Mouse (Mus musculus) ovary, postnatal 10 days (tissue): ENCODE measurements around the gene Txk.

Experiments used
- DNase-seq: peaks from one replicate; pipeline ENCODE4 v3.0.0; 2022; ENCODE audit warnings: low spot score

Txk gene

DNA sequence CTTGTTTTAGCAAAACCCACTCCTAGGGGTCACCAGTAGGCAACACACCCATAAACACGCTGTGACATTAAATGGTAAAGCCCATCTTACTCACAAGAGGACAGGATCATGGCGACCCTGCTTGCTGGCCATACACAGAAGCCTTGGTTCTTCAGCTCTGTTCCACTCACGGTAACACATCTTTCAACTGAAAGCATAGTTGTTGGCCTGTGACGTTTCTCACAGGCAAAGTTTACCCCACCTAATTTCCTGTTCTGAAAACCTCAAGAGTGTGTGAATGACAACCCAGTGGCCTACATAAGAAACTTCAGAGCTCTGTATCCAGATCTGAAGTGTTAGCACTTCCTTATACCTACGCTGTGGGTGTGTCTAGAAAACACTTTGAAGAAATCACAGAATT, at the start of gene Txk:
TSS of gene Txk (minus strand) at position 193 of the 400 bp plus-strand sequence.
- no peak for DNase-seq

DNA sequence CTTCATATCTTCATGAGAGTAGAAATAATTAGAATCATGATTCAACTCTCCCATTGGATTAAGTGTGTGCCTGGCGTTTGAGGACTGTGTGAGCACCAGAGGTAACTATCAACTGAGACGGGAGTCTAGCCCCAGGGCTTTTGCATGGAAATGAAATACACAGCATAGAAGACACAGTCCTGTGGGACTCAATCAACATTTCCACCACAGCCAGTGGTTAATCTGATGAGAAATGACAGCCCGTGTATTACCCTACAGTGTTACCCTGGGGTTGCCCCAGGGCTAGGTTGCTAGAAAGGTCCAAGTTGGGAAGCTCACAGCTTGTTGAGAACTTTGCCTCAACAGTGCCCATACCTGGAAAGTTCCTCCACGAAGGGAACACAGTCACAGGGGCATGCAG, 46.0 kb upstream of the Txk start:
- no peak for DNase-seq

DNA sequence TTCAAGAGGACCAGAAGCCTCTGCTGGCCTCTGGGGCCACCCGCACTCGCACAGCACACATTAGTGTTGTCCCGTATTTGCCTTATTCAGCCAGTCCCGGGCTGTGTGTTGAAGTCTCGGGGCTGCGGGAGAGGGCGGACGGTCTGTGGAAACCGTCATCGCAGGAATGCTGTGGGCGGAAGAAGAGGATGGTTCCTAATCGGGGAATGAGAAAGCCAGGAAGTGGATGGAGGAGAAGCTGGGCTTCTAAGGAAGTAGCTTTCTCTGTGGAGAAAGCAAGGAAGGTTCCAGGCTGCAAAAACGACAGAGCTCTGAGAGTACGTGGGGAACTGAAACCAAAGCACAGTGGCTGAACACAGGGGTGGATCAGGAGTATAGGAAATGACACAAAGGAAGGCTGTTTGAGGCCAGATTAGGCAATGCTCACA, 43.6 kb upstream of the Txk start:
- peak; percentile 17 for DNase-seq

DNA sequence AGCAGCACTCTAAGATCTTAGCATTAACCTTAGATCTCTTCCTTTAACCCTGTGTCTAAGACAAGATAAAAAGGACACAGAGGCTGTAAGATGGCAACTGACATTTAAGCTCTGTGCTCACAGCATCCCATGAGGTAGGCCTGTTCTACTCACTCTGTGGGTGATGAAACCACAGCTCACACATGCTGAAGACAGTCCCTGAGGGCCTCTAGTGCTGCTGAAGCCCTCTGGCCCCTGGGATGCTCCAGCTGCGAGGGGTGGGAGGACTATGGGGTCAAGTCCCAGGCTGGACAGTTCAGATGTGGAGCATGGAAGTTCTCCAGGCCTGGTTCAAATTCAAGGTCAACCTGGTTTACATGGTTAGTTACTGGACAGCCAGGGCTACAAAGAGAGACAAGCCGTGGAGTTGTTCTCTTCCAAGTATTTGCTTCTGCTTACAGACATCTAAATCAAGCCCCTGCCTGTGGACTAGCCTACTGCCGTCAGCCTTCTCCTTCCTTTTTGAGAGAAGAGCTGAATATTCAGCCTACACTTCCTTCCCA, 40.8 kb upstream of the Txk start:
- DNase-seq, result no peak

DNA sequence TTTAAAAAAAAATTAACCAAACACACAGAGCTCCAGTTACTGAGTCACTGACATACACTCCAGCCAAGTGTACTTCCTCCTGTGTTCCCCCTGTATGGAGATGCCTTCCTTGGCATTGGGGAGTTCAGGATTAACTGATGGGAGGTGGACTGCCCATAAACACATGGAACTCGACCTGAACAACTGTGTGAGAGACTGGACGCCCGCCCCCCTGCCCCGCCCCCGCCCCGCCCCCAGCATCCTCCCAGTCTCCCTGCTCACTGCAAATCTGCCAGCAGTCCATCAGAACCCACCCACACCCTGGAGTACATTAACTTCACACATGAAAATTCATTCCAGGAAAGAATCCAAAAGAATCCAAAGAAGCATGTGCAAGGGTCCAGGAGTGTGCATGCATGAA, 39.2 kb upstream of the Txk start:
- DNase-seq, result no peak

DNA sequence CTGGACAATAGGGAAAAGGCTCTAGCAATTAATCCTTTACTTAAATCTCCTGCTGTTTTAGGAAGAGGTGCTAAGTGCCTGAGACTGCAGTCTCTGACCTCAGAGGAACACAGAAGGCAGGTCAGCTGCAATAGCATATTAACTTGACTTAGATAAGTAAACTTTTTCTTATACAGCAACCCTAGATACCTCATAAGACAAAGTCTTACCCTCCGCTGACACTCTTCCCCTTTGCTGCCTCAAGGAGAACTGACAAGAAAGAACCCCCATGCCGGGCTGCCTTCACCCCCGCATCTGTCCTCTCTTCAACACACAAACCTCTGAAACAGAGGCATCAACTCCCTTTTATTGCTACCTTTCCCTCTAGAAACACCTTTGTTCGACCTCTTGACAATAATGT, 38.8 kb upstream of the Txk start:
- DNase-seq, result no peak

DNA sequence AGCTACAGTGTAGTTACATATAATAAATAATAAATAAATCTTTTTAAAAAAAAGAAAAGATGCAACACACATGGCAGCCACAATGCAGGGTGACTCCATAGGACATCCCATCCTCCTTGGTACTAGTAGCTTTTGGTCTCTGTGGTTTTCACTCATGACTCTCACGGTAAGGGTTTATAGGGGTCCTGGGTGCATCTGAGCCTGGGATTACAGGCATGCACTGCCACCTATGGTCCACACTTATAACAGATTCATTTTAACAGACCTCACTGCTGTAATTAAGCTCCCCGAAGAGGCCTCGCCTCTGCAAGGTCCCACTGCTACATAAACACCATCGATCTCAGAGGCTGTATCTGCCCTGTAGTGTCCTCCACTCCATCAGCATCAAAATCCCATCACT, 32.9 kb upstream of the Txk start:
- DNase-seq, result no peak

DNA sequence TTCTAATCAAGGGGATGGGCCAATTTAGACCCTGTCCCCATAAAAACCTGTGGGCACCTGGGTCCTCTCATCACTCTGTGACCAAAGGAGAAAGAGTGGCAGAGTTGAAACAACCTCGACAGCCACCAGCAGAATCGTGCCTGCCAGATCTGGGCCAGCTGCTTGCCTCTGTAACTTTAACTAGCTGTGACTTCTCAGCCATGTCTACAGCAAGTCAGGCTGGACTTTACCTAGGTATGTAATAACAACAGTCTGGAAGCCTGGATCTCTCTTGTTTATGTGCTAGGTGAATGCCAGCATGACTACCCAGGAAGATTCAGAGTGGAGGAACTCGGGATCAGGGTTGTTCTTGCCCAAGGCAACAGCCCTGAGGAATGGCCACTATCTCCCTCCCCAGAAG, 32.1 kb upstream of the Txk start:
- no peak for DNase-seq

DNA sequence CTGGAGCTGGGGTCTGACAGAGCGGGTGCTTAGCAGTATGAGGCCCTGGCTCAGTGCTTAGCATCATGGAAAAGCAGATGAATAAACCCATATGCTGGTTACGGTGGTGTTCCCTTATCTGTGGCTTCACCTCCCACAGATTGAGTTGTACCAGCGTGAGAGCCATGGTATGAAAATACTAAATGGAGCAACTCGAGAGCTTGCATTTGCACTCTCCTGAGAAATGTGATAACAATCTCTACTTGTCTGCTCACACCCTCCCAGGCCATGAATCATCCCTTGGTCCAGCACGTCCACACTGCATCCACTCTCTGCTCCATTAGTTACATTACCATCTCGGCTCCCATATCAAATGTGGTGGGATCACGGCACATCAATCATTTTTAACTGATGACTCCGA, 31.4 kb upstream of the Txk start:
- no peak for DNase-seq

DNA sequence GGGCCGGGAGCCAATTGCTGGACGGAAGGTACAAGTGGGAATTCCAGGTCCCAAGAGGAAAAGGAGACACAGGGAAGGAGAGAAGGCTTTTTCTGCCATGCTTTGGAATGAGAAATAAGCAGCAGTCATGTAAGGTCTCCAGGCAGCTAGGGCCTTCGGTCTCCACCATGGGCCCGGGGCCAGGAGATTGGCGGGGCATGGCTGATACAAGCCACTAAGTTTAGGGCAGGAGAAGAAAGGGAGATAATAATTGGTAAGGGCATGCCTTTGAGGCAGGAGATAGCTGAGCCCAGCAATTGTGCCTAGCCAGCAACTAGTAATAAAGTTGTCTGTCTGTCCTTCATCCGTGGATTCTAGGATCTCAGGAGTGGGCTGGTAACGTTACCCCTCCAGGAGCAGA, 30.5 kb upstream of the Txk start:
- DNase-seq, result no peak

DNA sequence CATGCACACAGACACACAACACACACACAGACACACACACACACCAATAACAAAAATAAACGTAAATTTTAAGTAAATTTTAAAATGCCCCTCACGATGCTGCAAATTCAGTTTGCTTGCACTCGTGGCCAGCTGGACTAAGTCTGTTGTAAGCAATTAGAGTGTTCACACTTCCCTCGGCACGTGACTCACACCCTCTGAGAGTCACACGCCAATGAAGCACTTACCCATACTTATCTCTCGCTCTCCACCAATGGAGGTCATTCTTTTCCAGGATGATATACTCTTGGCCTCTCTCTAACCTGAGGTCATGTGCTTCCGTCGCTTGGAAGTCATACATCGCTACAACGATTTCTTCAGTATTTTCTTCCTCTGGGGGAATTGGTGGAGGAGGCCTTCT, 29.2 kb upstream of the Txk start:
- no peak for DNase-seq

DNA sequence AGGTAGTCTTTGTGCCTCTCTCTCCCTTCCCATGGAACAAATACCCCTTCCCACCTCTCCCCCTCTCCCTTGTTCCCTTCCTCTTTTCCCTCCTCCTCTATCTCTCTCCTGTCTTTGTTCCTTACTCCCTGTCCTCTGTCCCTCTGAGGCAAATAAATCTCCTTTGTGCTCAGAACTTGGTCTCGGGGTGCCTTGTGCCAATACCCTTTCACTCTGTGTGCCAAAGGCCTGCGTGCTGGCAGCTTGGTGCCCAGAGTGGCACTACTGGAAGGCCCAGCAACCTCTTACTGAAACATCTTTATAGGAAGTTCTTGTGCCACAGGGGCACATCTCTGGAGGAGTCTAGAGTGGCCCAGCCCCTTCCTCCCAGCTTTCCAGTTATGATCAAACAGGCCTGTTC, 24.0 kb upstream of the Txk start:
- DNase-seq, result no peak

DNA sequence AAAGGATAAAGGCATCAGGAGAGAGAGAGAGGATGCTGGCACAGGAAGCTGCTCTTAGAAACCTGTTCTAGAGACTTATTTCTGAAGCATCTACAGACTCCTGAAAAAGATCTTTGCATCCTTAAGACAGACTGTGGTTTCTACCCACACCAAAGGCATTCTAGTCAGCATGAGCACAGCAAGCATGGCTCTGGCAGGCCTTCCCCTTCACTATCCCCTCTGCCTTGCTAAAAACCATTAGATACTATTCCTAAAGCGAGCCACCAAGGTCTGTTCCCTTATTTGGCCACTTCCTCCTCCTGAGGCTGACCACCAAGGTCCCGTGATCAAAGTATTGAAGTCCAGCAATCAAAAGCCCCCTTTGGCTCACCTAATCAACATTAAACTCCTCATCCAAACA, 23.6 kb upstream of the Txk start:
- no peak for DNase-seq

DNA sequence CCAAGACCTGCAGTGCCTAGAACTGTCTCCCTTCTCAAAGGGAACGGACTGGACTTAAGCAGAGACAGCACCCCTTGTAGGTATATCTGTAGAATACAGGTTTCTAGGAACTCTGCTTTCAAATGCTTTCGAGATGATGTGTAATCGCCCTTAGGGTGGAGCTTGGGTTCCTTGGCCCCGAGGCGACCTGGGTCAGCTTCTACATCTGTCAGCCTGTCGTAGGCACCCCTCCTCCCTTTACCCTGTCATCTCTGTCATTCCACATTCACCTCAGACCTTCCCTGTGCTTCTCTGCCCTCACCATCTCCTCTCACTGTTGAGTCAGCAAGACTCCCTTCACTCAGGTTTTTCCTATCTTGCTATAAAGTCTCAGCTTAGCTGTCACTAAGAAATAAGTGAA, 17.3 kb upstream of the Txk start:
- DNase-seq, result no peak

DNA sequence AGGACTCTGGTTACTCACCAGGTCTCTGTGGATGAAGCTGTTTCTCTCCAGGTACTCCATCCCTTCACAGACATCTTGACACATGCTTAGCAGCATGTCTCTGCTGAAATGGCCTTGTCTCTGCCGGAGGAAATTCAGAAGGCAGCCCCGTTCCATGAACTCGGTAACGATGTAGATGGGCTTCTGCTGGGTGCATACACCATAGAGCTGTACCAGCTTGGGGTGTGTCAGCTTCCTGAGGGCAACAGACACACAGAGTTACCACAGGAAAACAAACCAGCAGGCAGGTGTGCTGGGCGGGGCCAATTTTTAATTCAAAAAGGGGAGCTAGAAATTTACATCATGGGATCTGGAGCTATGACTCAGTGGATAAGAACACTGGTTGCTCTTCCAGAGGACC, 11.0 kb upstream of the Txk start:
- DNase-seq, result no peak

DNA sequence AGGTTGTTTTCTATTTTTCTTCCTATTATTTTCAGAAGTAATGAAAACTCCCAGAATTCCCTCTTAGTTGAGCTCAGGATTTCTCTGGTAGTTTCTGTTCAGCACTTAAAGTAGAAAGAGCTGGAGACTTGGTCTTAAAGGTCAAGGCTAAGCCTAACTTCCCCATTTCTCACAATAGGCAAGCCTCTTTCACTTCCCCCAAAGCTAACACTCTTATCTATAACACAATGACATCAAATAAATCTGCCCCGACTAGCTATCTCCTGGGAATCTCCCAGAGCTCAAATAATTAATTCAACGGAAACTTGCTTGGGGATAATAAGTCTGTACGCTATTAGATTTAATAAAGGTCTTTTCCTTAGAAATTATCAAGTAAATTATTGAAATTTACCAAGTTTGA, 10.4 kb upstream of the Txk start:
- no peak for DNase-seq

DNA sequence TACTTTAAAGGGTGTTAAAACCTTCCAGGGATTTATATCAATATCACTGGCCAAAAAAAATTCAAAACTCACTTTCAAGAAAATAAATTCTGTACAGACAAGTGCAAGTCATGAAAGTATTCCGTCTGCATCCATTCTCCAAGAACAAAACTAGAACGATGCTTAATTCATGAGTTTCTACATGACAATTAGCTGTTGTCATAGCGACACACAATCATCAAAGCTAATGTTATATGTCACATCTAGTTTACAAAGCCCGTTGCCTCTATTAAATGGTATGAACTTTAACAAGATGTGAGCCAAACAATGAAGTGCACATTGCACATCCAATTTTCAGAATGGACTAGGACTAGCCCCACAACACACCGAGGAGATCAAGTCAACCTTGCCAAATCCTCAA, 9.2 kb upstream of the Txk start:
- no peak for DNase-seq

DNA sequence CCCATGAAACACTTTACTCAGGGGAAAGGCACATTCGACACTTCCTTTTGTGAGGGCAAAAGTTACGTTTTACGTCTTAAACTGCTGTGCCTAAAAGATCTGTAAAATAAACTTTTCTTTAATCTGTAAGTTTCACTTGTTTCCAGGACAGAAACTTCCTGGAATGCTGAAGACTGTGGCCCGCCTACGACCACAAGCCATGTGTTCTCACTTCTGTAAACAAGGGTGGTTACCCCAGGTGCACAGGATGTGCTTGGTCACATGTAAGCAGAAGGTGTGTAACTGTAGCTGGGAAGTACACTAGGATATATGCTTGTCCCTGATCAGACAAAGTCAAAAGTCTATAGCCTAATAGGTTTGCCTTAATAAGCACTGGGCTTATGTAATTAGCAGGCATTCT, 8.7 kb upstream of the Txk start:
- no peak for DNase-seq

DNA sequence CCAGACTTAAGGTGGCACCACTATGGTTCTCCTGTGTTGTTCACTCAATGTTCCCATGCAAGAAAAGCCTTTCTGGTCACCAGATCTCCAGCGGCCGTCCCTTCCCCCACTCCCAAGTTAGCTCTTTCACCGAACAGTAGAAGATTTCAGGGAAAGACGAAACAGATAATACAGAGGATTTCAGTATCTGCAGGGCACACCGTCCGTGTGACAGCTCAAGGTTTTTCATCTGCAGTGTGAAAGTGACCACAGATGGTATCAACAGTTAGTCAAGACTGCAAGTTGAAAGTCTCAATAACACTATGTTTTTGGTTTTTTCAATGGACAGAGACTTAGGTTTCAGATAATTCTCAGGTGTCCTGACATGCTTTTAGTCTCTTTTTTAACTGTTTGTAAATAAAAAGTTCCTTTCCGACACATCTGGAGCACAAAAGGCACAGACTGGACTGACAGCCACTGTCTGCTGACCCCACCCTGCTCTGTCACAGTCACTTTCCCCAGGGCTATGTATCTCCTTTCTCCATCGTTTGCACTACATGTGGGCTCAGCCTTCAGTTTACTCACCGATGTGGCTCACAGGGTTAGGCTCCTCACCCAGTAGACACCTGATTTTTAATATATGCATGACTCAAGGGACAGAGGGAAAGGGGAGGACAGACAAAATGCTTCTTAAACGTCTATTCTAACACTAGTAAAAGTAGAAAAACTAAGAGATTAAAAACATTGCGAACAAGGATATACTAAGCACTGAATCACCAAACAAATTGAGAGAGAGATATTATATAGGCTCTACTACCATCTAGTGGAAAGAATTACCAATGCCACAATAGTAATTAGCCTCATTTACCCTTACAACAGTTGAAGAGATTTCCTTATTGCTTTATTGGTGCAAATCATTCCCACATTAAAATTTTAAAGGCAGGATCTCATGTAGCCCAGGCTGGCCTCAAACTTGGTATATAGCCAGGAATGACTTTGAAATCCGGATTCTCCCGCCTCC, 6.6 kb upstream of the Txk start:
- DNase-seq, result no peak

DNA sequence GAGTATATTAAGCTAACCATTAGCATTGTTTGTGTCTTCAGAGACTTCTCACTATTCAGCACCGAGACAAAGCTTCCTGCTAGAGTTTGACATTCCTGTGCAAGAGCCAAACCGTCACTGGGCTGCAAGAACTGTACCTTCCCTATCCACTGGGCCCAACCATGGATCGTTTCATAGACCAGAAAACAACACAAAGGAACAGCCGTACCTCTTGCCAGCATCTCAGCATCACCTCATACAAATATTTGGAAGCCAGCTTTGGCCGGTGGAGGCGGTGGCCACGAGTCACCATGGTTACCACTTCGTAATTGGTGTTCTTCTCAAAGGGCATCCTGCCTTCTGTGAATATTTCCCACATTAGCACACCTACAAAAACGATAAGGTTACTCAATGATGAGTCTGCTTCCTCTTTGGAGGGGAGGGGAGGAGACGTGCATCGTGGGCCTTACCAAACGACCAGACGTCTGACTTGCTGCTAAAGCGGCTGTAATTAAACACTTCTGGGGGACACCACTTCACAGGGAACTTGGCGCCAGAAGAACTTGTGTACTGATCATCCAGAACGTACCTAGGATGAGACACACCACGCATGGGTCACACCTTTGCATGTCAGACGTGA, 4.7 kb upstream of the Txk start:
- no peak for DNase-seq

DNA sequence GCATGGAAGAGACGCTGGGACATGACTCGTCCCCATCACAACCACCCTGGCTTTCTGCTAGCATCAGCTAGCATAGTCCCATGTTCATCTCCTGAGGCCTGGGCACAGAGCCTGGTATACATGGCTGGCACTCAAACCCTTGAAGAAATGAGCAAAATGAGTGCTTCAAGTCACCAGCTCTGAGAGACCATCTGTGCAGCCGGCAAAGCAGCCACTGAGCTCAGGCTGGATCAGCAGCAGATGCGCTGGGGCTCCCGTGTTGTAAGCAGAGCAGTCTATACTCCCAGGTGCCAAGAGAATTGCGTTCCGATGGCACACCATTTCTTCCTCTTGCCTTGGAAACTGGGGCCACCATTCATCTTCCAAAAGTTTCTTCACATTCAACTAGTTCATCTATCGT, 3.4 kb upstream of the Txk start:
- DNase-seq, result no peak

DNA sequence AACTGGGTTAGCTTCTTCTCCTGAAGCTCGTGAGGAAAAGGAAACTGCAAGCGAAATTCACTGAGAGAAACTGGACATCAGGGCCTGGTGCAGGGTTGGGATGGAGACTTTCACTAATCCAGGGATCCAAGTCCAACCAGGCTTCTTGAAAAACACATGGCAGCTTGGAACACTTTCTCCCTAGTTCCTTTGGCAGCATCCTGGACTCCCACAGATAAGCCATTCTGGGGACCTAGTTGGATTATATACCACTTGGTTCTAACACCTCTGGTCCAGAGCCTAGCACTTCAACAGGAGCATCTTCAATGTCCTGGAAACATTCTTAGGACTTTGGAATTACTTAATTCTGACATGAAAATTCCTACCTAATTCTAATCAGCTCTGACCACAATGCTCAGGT, 2.5 kb upstream of the Txk start:
- no peak for DNase-seq

DNA sequence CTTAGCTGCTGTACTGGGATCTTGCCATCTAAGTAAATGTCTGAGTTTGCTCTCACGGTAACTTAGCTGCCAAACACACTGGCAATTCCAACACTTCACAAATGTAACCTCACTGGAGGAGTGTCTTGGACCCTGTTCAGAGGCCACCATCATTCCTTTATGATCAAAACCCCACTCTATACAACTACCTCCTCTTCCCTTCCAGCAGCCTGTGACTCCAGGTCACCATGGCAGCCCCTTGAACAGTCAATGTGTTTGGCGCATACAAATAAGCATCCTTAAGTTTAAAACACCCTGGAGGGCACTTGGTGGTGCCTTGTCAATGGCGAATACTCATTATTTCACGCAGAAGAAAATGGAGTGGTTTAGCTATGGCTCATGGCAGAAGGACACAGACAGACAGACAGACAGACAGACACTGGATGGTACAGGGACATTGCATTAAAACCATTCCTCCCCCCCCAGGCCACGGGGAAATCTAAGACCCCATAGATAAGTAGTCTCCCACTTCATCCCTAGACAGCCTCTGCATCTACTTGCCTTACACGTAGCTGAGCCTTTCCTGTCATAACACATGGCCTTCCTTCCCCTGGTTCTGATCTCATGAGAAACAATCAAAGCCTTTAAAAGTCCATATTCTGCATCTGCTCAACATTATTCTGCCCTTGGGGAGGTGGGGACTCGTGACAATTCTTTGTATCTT, 1.4 kb downstream of the Txk start:
- no peak for DNase-seq
